Mouse (Mus musculus) forebrain, embryonic 14.5 days (tissue): ENCODE results near the gene Galr2. TPM values are rescaled to one million over a fixed set of nuclear protein-coding genes. Genes with fewer than 3 reads are reported as not detected.

Experiments used
- ATAC-seq: fragments of 200-750 bp; cut with Nextera tagmentation; 2 replicates; pipeline ENCODE4 v1.8.0; 2017; ENCODE audit warnings: mild to moderate bottlenecking, moderate library complexity
- DNase-seq: peaks from one replicate; pipeline ENCODE4 v3.0.0-alpha.2; 2015; ENCODE audit warnings: low spot score
- H3K27ac ChIP-seq: fragments of 300-500 bp; sonication (generic); 2 replicates; pipeline ENCODE4 v1.5.1; 2014; ENCODE audit warnings: low read depth, mild to moderate bottlenecking, control low read depth, low read length, moderate library complexity
- H3K27me3 ChIP-seq: fragments of 300-500 bp; sonication (generic); replicated peaks from 2 replicates; pipeline ENCODE4 v1.6.1; 2014; ENCODE audit warnings: low read length, control low read depth, mixed read lengths; ENCODE audit not compliant: control insufficient read depth, insufficient read depth
- H3K36me3 ChIP-seq: fragments of 300-500 bp; sonication (generic); 2 replicates; pipeline ENCODE4 v1.6.1; 2014; ENCODE audit warnings: low read length, control low read depth; ENCODE audit not compliant: control insufficient read depth, insufficient read depth
- H3K4me1 ChIP-seq: fragments of 300-500 bp; sonication (generic); 2 replicates; pipeline ENCODE4 v1.6.1; 2014; ENCODE audit warnings: antibody characterized with exemption, low read length, control low read depth; ENCODE audit not compliant: control insufficient read depth, insufficient read depth
- H3K4me2 ChIP-seq: fragments of 300-500 bp; sonication (generic); 2 replicates; pipeline ENCODE4 v1.6.1; 2014; ENCODE audit warnings: mild to moderate bottlenecking, control low read depth, low read length
- H3K4me3 ChIP-seq: fragments of 300-500 bp; sonication (generic); 2 replicates; pipeline ENCODE4 v1.5.1; 2014; ENCODE audit warnings: low read depth, low read length, control low read depth
- H3K9ac ChIP-seq: fragments of 300-500 bp; sonication (generic); 2 replicates; pipeline ENCODE4 v1.6.1; 2014; ENCODE audit warnings: mild to moderate bottlenecking, low read length, control low read depth, moderate library complexity
- H3K9me3 ChIP-seq: fragments of 300-500 bp; sonication (generic); replicated peaks from 2 replicates; pipeline ENCODE4 v1.6.1; 2016; ENCODE audit warnings: low read length, control low read depth, mixed read lengths; ENCODE audit not compliant: control insufficient read depth
- WGBS: fragments of 180-500 bp; shearing (Covaris S2); extraction: QIAGEN DNeasy Blood & Tissue Kit; methylation state at CpG from one replicate; pipeline ENCODE4 v1.1.7; 2014; 5-methylcytosine and 5-hydroxymethylcytosine counted together
- polyA plus RNA-seq: library from polyadenylated mRNA; unstranded; fragments of >200 nt; fragmentation: Nextera tagmentation; extraction: Ambion mirVana; gene quantifications from 2 replicates; pipeline ENCODE4 v1.2.1, GENCODE M21; 2014

Galr2 gene
- polyA plus RNA-seq: 0.09 and 0.11 TPM in 2 replicates

GRCm38 (mm10) chr11:116280751-116281663 lies at the start of gene Galr2:
Galr2 (plus strand) TSS chr11:116280939.
- ATAC-seq (no peak), DNase-seq (no peak)
- Histone ChIP-seq H3K27me3 (peaks cover 51% of the 10 kb centered on the region), H3K27ac (no peak within 1 kb of the TSS), H3K36me3 (no peaks in the 10 kb centered on the region), H3K4me3 (peak within 1 kb of the TSS; percentile 22), H3K4me1 (peaks cover 2% of the 10 kb centered on the region; the same call in 1 of the 2 replicates), H3K4me2 (peak within 1 kb of the TSS; percentile 39), H3K9ac (peak within 1 kb of the TSS; percentile 47; the same call in 1 of the 2 replicates), H3K9me3 (no peaks in the 10 kb centered on the region)
- WGBS: 6% methylated on average over 48 of the region's 48 CpGs

- no peak overlapping the region for H3K4me3 ChIP-seq
- H3K36me3 ChIP-seq: no peaks in the 10 kb centered on the region
- H3K9me3 ChIP-seq: no peaks in the 10 kb centered on the region
- DNase-seq (no peak), ATAC-seq (no peak)
- no peak overlapping the region for H3K27ac ChIP-seq
- peak overlapping the region; percentile 32; the same call in 1 of the 2 replicates for H3K9ac ChIP-seq
- H3K4me2 ChIP-seq: 0 out of 2 replicates have a peak overlapping the region, but pooled peaks have one; percentile 18
- H3K4me1 ChIP-seq: no peaks in the 10 kb centered on the region
- no peaks in the 10 kb centered on the region for H3K27me3 ChIP-seq
- 20% methylated on average over 17 of the region's 17 CpGs for WGBS
Measured at GRCm38 (mm10) chr11:116232427-116232826, 48.3 kb upstream of the Galr2 start.

- no peaks in the 10 kb centered on the region for H3K36me3 ChIP-seq
- no peak overlapping the region for H3K4me2 ChIP-seq
- 84% methylated on average over 8 of the region's 8 CpGs for WGBS
- H3K27ac ChIP-seq: no peak overlapping the region
- no peaks in the 10 kb centered on the region for H3K4me1 ChIP-seq
- peaks cover 10% of the 10 kb centered on the region; the same call in 1 of the 2 replicates for H3K27me3 ChIP-seq
- no peaks in the 10 kb centered on the region for H3K9me3 ChIP-seq
- ATAC-seq: no peak
- DNase-seq: no peak
- H3K9ac ChIP-seq: no peak overlapping the region
- H3K4me3 ChIP-seq: no peak overlapping the region
Measured at GRCm38 (mm10) chr11:116234901-116235300, 45.8 kb upstream of the Galr2 start.

GRCm38 (mm10) chr11:116237742-116238395 lies 42.9 kb upstream of the Galr2 start, which contains the start of gene Evpl:
Evpl (minus strand) TSS chr11:116238077.
- Histone ChIP-seq H3K4me1 (no peaks in the 10 kb centered on the region), H3K9me3 (no peaks in the 10 kb centered on the region), H3K27ac (no peak within 1 kb of the TSS), H3K36me3 (peaks cover 3% of the 10 kb centered on the region; the same call in 1 of the 2 replicates), H3K4me2 (no peak within 1 kb of the TSS), H3K9ac (0 out of 2 replicates have a peak within 1 kb of the TSS, but pooled peaks have one; percentile 25), H3K27me3 (peaks cover 10% of the 10 kb centered on the region; the same call in 1 of the 2 replicates), H3K4me3 (no peak within 1 kb of the TSS)
- DNase-seq (no peak), ATAC-seq (no peak)
- WGBS: 9% methylated on average over 29 of the region's 31 CpGs

- peaks cover 10% of the 10 kb centered on the region; the same call in 1 of the 2 replicates for H3K27me3 ChIP-seq
- no peak overlapping the region for H3K27ac ChIP-seq
- no peak overlapping the region for H3K4me3 ChIP-seq
- no peak for DNase-seq
- H3K36me3 ChIP-seq: peaks cover 23% of the 10 kb centered on the region
- H3K9ac ChIP-seq: no peak overlapping the region
- H3K4me1 ChIP-seq: no peaks in the 10 kb centered on the region
- WGBS: 11% methylated on average over 7 of the region's 7 CpGs
- ATAC-seq: no peak
- no peaks in the 10 kb centered on the region for H3K9me3 ChIP-seq
- H3K4me2 ChIP-seq: no peak overlapping the region
Measured at GRCm38 (mm10) chr11:116239797-116240196, 40.9 kb upstream of the Galr2 start.

GRCm38 (mm10) chr11:116241744-116242235 lies 38.9 kb upstream of the Galr2 start:
- peaks cover 43% of the 10 kb centered on the region for H3K36me3 ChIP-seq
- no peak overlapping the region for H3K4me2 ChIP-seq
- no peaks in the 10 kb centered on the region for H3K4me1 ChIP-seq
- no peak overlapping the region for H3K4me3 ChIP-seq
- no peak for ATAC-seq
- H3K9me3 ChIP-seq: no peaks in the 10 kb centered on the region
- no peak for DNase-seq
- H3K27ac ChIP-seq: no peak overlapping the region
- 75% methylated on average over 12 of the region's 12 CpGs for WGBS
- no peak overlapping the region for H3K9ac ChIP-seq
- peaks cover 10% of the 10 kb centered on the region; the same call in 1 of the 2 replicates for H3K27me3 ChIP-seq

- no peak overlapping the region for H3K4me3 ChIP-seq
- no peak overlapping the region for H3K4me2 ChIP-seq
- H3K36me3 ChIP-seq: peaks cover 71% of the 10 kb centered on the region
- no peaks in the 10 kb centered on the region for H3K4me1 ChIP-seq
- ATAC-seq: no peak
- no peak overlapping the region for H3K27ac ChIP-seq
- no peak for DNase-seq
- no peaks in the 10 kb centered on the region for H3K27me3 ChIP-seq
- no peaks in the 10 kb centered on the region for H3K9me3 ChIP-seq
- H3K9ac ChIP-seq: no peak overlapping the region
- 88% methylated on average over 8 of the region's 8 CpGs for WGBS
Measured at GRCm38 (mm10) chr11:116244580-116244979, 36.2 kb upstream of the Galr2 start.

- Histone ChIP-seq H3K27ac (no peak overlapping the region), H3K9me3 (no peaks in the 10 kb centered on the region), H3K9ac (no peak overlapping the region), H3K4me1 (no peaks in the 10 kb centered on the region), H3K27me3 (no peaks in the 10 kb centered on the region), H3K36me3 (peaks cover 81% of the 10 kb centered on the region), H3K4me2 (no peak overlapping the region), H3K4me3 (no peak overlapping the region)
- ATAC-seq (no peak), DNase-seq (no peak)
- 82% methylated on average over 6 of the region's 6 CpGs for WGBS
Measured at GRCm38 (mm10) chr11:116245616-116246015, 35.1 kb upstream of the Galr2 start.
